Mouse (Mus musculus) adrenal gland, adult (tissue): ENCODE data around the gene Itfg1.
A peak's percentile ranks its signal among the peaks of the same experiment; 100 is the strongest.

Source experiments
- DNase-seq, 2 experiments: peaks; one replicate each; pipeline ENCODE4 v3.0.0; 2022 to 2023; ENCODE audit warnings: low spot score in 1 of 2; ENCODE audit not compliant: inconsistent age in 2 of 2

The Itfg1 gene

DNA sequence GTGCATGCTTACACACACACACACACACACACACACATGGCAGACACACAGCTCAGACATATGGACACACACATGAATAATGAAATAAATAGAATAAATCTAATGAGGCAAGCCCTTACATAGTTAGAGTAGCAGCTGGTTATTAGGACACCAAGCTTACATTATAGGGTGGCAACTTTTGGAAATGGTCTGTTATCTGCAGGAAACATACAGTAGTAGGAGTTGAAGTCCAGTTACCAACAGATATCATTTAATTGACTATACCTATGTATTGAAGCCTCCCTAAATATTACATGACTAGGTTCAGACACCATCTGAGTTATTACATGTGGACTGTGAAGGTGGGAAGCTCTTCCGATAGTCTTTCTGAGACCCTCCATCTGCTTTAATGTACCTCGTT, 95.7 kb downstream of the Itfg1 start:
- no peak for DNase-seq

DNA sequence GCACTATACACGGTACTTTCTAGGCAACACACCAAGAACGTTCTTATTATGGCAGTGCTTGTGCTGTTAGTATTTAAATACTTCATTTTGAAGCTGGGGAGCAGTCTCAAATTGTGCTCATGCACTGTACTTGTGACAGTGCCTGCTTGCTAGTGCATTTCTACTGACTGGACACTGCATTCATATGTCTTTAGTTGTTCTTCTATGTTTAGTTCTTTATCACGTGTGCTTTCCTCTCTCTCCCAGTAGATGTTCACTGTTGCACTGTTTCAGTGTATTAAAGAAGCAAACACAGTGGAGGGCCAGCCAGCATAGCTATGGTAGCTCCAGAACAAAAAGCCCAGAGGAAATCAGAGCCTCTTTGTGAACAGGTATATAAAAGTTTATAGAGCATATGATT, 110.2 kb downstream of the Itfg1 start:
- no peak for DNase-seq

DNA sequence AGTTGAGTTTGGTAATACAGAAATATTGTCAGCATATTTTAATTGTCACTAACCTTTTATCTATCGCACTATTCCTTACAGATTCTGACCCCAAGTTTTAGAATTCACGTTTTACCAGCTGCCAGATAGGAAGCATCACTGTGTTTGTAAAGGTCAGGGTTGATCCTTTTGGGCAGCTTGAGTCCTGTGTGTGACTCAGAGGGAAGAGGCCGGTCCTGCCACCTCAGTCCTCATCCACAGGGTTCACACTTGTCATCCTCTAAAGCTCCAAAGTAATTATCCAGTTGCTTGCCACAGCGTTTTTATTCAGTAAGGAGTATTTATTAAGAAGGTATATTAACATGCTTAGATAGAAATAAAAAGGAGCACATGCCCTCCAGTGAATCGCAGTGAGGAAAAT, 123.5 kb downstream of the Itfg1 start:
- DNase-seq, result peak; percentile 62 to 71

DNA sequence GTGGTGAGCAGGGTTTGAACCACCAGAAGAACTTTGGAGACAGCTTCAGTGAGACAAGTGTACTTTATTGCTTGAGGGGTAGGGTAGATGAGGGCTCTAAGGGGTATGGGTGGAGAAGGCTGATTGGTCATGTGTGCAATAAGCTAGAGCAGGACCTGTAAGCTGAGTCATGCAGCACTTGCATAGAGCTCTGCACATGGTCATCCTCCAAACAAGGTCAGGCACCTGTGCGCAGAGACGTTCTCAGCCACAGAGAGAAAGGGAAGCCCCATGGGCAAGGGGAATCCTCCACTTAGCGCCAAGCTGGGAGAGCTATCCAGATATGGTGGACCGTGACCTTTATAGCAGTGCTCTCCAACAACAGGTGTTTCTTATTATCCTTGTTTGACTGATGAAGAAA, 124.0 kb downstream of the Itfg1 start:
- peak; percentile 33 to 54 for DNase-seq

DNA sequence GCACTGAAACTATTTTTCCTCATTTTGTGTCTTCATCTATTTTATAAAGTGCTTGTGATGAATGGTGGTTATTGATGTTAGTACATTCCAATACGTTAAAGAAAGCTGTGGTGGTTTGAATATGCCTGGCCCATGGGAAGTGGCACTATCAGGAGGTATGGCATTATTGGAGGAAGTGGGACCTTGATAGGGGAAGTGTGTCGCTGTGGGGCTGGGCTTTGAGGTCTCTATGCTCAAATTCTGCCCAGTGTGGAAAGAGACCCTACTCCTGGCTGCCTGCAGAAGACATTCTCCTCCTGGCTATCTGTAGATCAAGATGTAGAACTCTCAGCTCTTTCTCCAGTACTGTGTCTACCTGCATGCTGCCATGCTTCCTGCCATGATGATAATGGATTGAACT, 133.7 kb downstream of the Itfg1 start:
- DNase-seq, result no peak

DNA sequence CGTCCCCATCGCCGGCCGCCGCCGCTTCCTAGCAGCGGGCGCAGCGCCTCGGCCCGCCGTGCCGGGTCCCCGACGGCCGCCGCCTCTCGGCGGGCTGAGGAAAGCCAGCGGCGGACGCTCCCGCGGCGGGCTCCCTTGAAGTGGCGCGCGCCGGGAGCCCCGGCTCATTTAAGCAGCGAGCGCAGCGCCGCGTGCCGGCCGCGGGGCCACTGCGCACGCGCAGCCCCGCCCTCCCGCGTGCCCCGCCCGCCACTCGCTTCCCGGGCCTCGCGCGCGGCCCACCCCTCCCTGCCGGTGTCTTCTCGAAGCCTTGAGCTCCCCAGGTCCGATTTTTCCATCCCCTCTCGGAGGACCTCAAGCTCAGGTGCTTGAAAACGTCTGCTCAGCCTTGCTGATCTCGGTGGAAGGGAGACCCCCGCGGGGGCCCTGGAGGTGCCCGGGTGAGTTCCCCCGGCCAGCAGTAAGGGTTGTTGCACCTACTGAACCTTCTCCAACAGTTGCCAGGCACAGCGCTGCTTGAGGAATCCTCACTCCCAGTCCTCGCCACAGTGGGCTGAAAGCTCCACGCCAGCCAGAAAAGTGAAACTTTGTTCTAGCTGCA, 139.9 kb downstream of the Itfg1 start, which contains the start of gene Neto2:
Gene Neto2, minus strand, starts transcription at position 174 of the 601 bp plus-strand sequence.
- peak; percentile 83 to 93 for DNase-seq

DNA sequence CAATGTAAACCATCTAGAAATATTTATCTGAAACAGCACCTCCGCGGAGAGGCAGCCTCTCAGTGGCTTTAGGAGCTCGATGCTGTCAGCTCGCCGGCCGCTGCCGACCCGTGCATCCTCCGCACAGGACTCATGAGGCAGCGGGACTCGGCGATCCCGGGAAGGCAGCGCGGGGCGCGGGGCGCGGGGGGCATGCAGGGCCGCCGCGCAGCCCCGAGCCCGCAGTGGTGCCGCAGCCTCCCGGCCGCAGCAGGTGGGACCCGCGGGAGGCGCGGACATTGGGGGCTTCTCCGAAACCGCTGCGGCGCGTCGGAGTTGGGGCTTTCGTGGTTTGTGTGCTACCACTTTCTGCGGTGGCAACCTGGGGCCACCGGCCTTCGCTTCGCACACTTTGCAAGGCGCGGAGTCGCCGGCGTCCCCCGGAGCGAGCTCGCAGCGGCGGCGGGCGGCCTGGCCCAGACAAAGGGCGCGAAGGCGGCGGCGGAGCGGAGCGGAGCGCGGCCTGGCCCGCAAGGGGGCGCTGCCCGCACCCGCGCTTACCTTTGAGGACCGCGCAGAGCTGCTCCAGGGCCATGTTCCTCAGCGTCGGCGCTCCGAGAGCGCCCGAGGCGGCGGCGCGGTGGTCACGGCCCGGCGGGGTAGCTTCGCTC, 140.5 kb downstream of the Itfg1 start:
- DNase-seq, result peak; percentile 71 to 85

DNA sequence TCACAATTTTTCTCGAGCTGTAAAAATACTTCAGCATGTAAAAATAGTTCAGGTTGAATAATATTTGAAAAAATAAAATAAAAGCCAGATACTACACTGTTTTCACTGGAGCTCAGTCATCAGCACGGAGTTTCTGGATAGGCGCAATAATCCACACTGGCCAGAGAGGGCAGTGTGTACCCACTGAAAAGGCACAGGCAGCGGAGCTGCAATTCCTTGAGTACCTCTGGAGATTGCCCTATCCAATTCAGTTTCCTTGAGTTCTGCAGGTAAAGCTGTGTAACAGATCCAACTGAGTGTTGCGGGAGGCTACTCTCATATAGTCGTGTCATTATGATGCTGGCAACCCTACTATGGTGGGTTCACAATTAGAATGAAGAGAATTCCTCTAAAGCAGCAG, 141.7 kb downstream of the Itfg1 start:
- DNase-seq, result peak; percentile 75 to 90
